Mouse (Mus musculus) heart, adult 2 months (tissue): Measurements from ENCODE around the gene Pemt. TPM values are rescaled to one million over a fixed set of nuclear protein-coding genes. Genes with fewer than 3 reads are reported as not detected.

Experiments
- DNase-seq, 2 experiments: peaks; one replicate each; pipeline ENCODE4 v3.0.0; 2021
- H3K27ac ChIP-seq: fragments of 200-600 bp; 2 replicates; pipeline ENCODE4 v1.8.1; 2022
- H3K27me3 ChIP-seq: fragments of 200-500 bp; 2 replicates; pipeline ENCODE4 v1.6.1; 2012; ENCODE audit warnings: mild to moderate bottlenecking, low read length, inconsistent platforms, mixed read lengths; ENCODE audit not compliant: control insufficient read depth, insufficient read depth
- H3K36me3 ChIP-seq: fragments of 200-500 bp; 2 replicates; pipeline ENCODE4 v1.6.1; 2012; ENCODE audit warnings: low read length, inconsistent platforms; ENCODE audit not compliant: control insufficient read depth, insufficient read depth
- H3K4me1 ChIP-seq: fragments of 200-500 bp; 2 replicates; pipeline ENCODE4 v1.6.1; 2011; ENCODE audit warnings: low read length; ENCODE audit not compliant: control insufficient read depth, insufficient read depth
- H3K4me3 ChIP-seq: fragments of 200-600 bp; 2 replicates; pipeline ENCODE4 v1.8.1; 2022
- H3K79me2 ChIP-seq: fragments of 200-500 bp; replicated peaks from 2 replicates; pipeline ENCODE4 v1.6.1; 2012; ENCODE audit warnings: mild to moderate bottlenecking, inconsistent platforms, low read length, moderate library complexity, mixed read lengths; ENCODE audit not compliant: control insufficient read depth, insufficient read depth
- H3K9ac ChIP-seq: fragments of 200-500 bp; 2 replicates; pipeline ENCODE4 v1.6.1; 2012; ENCODE audit warnings: low read depth, mild to moderate bottlenecking, control low read depth, inconsistent platforms, low read length, mixed read lengths
- CTCF ChIP-seq: fragments of 200-600 bp; IDR thresholded peaks from 2 replicates; pipeline ENCODE4 v1.8.1; 2022; ENCODE audit warnings: antibody characterized with exemption, mild to moderate bottlenecking, moderate library complexity
- EP300 ChIP-seq: fragments of 200-500 bp; IDR thresholded peaks from 2 replicates; pipeline ENCODE4 v1.6.1; 2011; ENCODE audit warnings: low read depth, low read length, control low read depth; ENCODE audit not compliant: insufficient read depth
- POLR2A ChIP-seq: fragments of 200-500 bp; IDR thresholded peaks from 2 replicates; pipeline ENCODE4 v1.6.1; 2011; ENCODE audit warnings: mild to moderate bottlenecking, low read depth, low read length, control low read depth; ENCODE audit not compliant: insufficient read depth
- WGBS: fragments of 180-500 bp; shearing (Covaris S2); methylation state at CpG from one replicate; pipeline ENCODE4 v1.1.7; 2018; 5-methylcytosine and 5-hydroxymethylcytosine counted together
- intact Hi-C: fragments of 180-260 bp; cut with DNase I; formaldehyde crosslinking; loops from one replicate; pipeline ENCODE4 v1.15.1; 2025
- polyA plus RNA-seq: library from polyadenylated mRNA; depleted of rRNA; stranded (reverse); fragments of >200 nt; gene quantifications from 2 replicates; pipeline ENCODE4 v1.2.3, GENCODE M21; 2012
- total RNA-seq, 2 experiments: library from RNA; stranded (reverse); gene quantifications; 2 replicates each; pipeline ENCODE4 v1.2.3; 2021

Gene Pemt
- total and polyA plus RNA-seq, 3 experiments, result 1.9 to 5.9 (median 3.2) TPM

DNA sequence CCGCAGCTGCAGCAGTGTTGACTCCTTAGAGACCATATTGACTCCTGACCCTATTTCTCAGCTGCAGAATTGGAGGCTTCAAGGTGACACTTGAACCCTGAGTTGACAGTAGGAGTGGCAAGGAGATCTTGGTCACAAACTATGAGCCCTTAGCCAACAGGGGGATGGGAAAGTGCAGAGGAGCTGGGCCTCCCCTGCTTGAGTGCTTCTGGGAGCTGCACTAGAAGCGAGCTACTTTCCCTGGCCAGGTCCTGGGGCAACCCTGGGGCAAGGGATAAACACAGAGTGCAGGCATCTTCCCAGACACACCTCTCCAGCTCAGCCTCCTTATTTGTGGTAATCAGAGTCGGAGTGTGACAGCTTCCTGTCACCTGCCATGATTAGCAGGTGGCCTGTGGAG lies 83.7 kb downstream of the Pemt start:
- H3K4me1 ChIP-seq, result peaks cover 8% of the 10 kb centered on the region
- intact Hi-C loops, result no loop called here

GRCm38 (mm10) chr11:59961338-59961875 lies 84.9 kb downstream of the Pemt start:
- TF ChIP-seq CTCF, result no peak
- no peak for TF ChIP-seq POLR2A
- TF ChIP-seq EP300, result no peak
- Histone ChIP-seq H3K79me2 (no peaks in the 10 kb centered on the region), H3K27ac (peak overlapping the region; percentile 71), H3K27me3 (no peaks in the 10 kb centered on the region), H3K9ac (no peak overlapping the region), H3K4me3 (no peak overlapping the region), H3K36me3 (no peaks in the 10 kb centered on the region; the same call in 1 of the 2 replicates), H3K4me1 (peaks cover 8% of the 10 kb centered on the region)
- intact Hi-C loops, result no loop called here
- DNase-seq, result peak; percentile 34 to 38
- 59% methylated on average over 9 of the region's 9 CpGs for WGBS

More for the DNA sequence above, 83.7 kb downstream of the Pemt start:
- Histone ChIP-seq H3K79me2 (no peaks in the 10 kb centered on the region), H3K36me3 (no peaks in the 10 kb centered on the region; the same call in 1 of the 2 replicates), H3K27ac (peak overlapping the region; percentile 70), H3K27me3 (no peaks in the 10 kb centered on the region), H3K4me3 (no peak overlapping the region), H3K9ac (no peak overlapping the region)
- 79% methylated on average over 3 of the region's 3 CpGs for WGBS
- no peak for DNase-seq
- TF ChIP-seq POLR2A (no peak), CTCF (no peak)

GRCm38 (mm10) chr11:59960476-59961337 lies 85.6 kb downstream of the Pemt start:
- no peaks in the 10 kb centered on the region; the same call in 1 of the 2 replicates for H3K36me3 ChIP-seq
- peak; percentile 37 to 42 for DNase-seq
- intact Hi-C loops, result no loop called here
- H3K27ac ChIP-seq, result peak overlapping the region; percentile 71
- H3K9ac ChIP-seq, result no peak overlapping the region
- no peaks in the 10 kb centered on the region for H3K27me3 ChIP-seq
- no peak overlapping the region for H3K4me3 ChIP-seq
- TF ChIP-seq EP300, result no peak
- no peak for TF ChIP-seq CTCF
- TF ChIP-seq POLR2A, result no peak
- 59% methylated on average over 20 of the region's 20 CpGs for WGBS
- H3K4me1 ChIP-seq, result peaks cover 8% of the 10 kb centered on the region
- H3K79me2 ChIP-seq, result no peaks in the 10 kb centered on the region

DNA sequence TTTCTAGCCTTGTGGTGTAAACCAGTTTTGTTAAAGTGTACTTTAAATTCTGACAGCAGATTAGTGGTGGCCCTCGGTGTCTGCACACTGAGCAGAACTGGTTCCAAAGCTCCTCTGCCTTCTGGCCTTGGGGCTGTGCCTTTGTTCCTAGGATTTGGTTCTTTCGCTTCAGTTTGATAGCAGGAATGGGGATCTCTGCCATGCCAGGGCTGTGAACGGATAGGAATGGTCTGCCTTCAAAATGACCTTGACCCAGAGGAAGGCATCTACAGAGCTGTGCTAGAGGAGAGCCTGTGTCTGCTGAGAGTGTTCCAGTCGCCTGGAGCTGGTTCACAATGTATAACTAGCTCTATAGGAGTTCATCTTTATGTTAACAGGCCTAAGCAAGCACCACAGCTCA lies 86.8 kb downstream of the Pemt start:
- H3K27ac ChIP-seq, result peak overlapping the region; percentile 20; the same call in 1 of the 2 replicates

DNA sequence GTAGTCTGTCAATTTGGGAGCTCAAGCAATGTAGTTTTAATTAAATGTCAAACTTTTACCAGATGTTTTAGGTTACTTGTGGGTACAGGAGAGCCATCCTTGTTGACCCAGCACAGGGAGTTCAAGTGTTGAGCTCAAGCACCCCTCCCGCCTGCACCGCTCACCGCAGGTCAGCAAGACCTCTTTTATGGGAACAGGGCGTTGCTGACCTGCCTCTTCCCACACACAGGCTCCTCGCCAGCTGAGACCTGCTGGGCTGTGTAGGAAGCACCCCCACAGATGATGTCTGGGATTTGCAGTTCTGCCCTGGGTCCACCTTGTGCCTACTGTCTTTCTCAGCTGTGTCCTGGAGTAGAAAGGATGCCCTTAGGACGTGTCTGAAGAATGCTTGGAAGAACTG lies 89.5 kb downstream of the Pemt start:
- Histone ChIP-seq H3K4me1 (peaks cover 5% of the 10 kb centered on the region), H3K27ac (no peak overlapping the region), H3K9ac (no peak overlapping the region), H3K79me2 (no peaks in the 10 kb centered on the region), H3K27me3 (no peaks in the 10 kb centered on the region), H3K4me3 (no peak overlapping the region), H3K36me3 (no peaks in the 10 kb centered on the region; the same call in 1 of the 2 replicates)
- TF ChIP-seq EP300 (no peak), CTCF (no peak), POLR2A (no peak)
- DNase-seq, result no peak
- 77% methylated on average over 6 of the region's 6 CpGs for WGBS
- intact Hi-C loops, result no loop called here

More for the DNA sequence above, 86.8 kb downstream of the Pemt start:
- Histone ChIP-seq H3K9ac (no peak overlapping the region), H3K4me1 (peaks cover 8% of the 10 kb centered on the region), H3K79me2 (no peaks in the 10 kb centered on the region), H3K36me3 (no peaks in the 10 kb centered on the region; the same call in 1 of the 2 replicates), H3K4me3 (no peak overlapping the region), H3K27me3 (no peaks in the 10 kb centered on the region)
- DNase-seq, result no peak
- TF ChIP-seq EP300 (no peak), CTCF (no peak), POLR2A (no peak)
- WGBS, result 71% methylated on average over 4 of the region's 4 CpGs
- intact Hi-C loops, result no loop called here

DNA sequence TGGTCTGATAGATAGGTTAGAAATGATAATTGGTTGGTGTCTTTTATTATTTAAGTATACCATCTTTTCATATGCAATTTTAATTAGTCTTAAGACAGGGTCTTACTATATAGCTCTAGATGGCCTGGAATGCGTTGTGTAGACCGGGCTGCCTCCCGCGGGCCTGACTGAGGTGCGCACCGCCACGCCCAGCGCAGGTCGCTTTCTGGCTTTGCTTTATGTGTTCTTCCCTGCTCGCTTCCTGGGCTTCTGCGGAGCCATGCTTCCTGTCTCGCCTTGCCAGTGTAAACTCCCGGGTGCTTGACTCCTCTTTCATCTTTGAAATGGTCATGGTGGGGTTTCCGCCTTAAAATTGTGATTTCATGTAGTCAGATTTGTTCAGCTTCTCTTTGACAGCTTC lies 93.4 kb downstream of the Pemt start:
- H3K27ac ChIP-seq, result no peak overlapping the region
- TF ChIP-seq EP300 (no peak), POLR2A (no peak), CTCF (no peak)
- H3K27me3 ChIP-seq, result no peaks in the 10 kb centered on the region
- no peaks in the 10 kb centered on the region for H3K36me3 ChIP-seq
- no peaks in the 10 kb centered on the region; the same call in 1 of the 2 replicates for H3K4me1 ChIP-seq
- H3K9ac ChIP-seq, result no peak overlapping the region
- DNase-seq, result no peak
- intact Hi-C loops, result no loop called here
- WGBS, result 67% methylated on average over 14 of the region's 14 CpGs
- 0 out of 2 replicates have a peak, but pooled peaks cover 2% of the 10 kb centered on the region for H3K79me2 ChIP-seq
- H3K4me3 ChIP-seq, result no peak overlapping the region
